Mouse (Mus musculus): ENCODE results near the gene 2410004B18Rik.

DNA sequence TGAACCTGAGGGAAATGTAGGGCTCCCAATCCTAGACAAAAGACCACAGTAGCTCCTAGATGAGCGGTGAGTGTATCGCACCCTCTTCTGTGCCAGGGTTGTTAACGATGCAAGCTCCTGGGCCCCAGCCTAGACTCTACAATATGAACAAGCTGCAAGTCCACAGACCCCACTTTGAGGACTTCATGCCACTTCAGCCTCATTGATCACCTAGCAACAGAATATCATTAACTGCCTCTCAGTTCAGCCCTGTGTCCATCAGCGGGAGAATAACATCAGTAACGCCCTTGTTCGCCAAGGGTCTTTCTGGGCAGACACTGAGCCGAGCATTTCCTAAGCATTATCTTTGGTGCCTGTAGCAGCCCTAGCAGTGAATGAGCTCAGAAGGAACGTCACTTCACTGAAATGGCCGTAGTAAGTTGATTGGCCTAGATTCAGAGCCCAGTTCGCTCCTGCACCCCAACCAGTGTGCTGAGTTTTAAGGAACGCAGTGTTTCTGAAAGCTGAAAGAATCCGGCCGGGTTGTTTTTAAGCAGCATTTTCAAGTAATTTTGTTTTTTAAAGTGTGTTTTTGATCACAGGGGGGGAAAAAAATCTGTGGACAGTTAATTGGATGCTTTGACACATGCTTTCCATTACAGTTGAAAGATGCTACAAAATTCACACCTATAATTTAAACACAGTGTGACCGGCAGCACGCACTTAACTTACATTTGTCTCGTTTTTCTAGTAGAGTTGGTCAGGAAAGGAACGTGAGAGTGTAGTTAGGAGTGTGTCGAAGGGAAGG is 47.3 kb upstream of the 2410004B18Rik start:
- TF ChIP-seq ZC3H11A (IDR thresholded peaks at IDR 0.05; ENCODE audit: borderline replicate concordance, low read depth, low read length) (no peak), CHD2 (IDR thresholded peaks at IDR 0.05; ENCODE audit: low read depth, low read length) (no peak)

All from ES-E14 (cell line).